Mouse (Mus musculus) heart, embryonic 12.5 days (tissue): ENCODE data around the gene Tmem8b. TPM values are rescaled to one million over a fixed set of nuclear protein-coding genes. Genes with fewer than 3 reads are reported as not detected.

Experiments
- ATAC-seq: fragments of 200-750 bp; cut with Nextera tagmentation; 2 replicates; pipeline ENCODE4 v1.8.0; 2017; ENCODE audit warnings: moderate TSS enrichment, moderate library complexity; ENCODE audit not compliant: insufficient number of reproducible peaks, low FRiP score
- H3K27ac ChIP-seq: fragments of 300-500 bp; sonication (generic); 2 replicates; pipeline ENCODE4 v1.5.1; 2016; ENCODE audit warnings: mild to moderate bottlenecking, moderate library complexity; ENCODE audit not compliant: poor library complexity, severe bottlenecking
- H3K27me3 ChIP-seq: fragments of 300-500 bp; sonication (generic); replicated peaks from 2 replicates; pipeline ENCODE4 v1.6.1; 2016; ENCODE audit warnings: mild to moderate bottlenecking, moderate library complexity
- H3K36me3 ChIP-seq: fragments of 300-500 bp; sonication (generic); 2 replicates; pipeline ENCODE4 v1.6.1; 2016; ENCODE audit warnings: mild to moderate bottlenecking, moderate library complexity
- H3K4me1 ChIP-seq: fragments of 300-500 bp; sonication (generic); replicated peaks from 2 replicates; pipeline ENCODE4 v1.6.1; 2016; ENCODE audit warnings: mild to moderate bottlenecking
- H3K4me2 ChIP-seq: fragments of 300-500 bp; sonication (generic); 2 replicates; pipeline ENCODE4 v1.6.1; 2016; ENCODE audit warnings: mild to moderate bottlenecking, moderate library complexity
- H3K4me3 ChIP-seq: fragments of 300-500 bp; sonication (generic); 2 replicates; pipeline ENCODE4 v1.5.1; 2016; ENCODE audit warnings: mild to moderate bottlenecking
- H3K9ac ChIP-seq: fragments of 300-500 bp; sonication (generic); 2 replicates; pipeline ENCODE4 v1.6.1; 2016; ENCODE audit warnings: mild to moderate bottlenecking, moderate library complexity
- H3K9me3 ChIP-seq: fragments of 300-500 bp; sonication (generic); replicated peaks from 2 replicates; pipeline ENCODE4 v1.6.1; 2016; ENCODE audit warnings: mild to moderate bottlenecking, moderate library complexity
- WGBS: fragments of 180-500 bp; shearing (Covaris S2); methylation state at CpG from one replicate; pipeline ENCODE4 v1.1.7; 2016; 5-methylcytosine and 5-hydroxymethylcytosine counted together
- polyA plus RNA-seq: library from polyadenylated mRNA; unstranded; fragments of >200 nt; fragmentation: Nextera tagmentation; extraction: Ambion mirVana; gene quantifications from 2 replicates; pipeline ENCODE4 v1.2.1, GENCODE M21; 2016

Tmem8b gene
- polyA plus RNA-seq: 5.1 and 5.6 TPM in 2 replicates

- peak; percentile 93 for ATAC-seq
- Histone ChIP-seq H3K4me1 (peaks cover 27% of the 10 kb centered on the region), H3K4me2 (peak within 1 kb of the TSS; percentile 76), H3K27ac (0 out of 2 replicates have a peak within 1 kb of the TSS, but pooled peaks have one; percentile 13), H3K4me3 (peak within 1 kb of the TSS; percentile 82), H3K9ac (peak within 1 kb of the TSS; percentile 86), H3K36me3 (no peaks in the 10 kb centered on the region), H3K27me3 (peaks cover 34% of the 10 kb centered on the region), H3K9me3 (no peaks in the 10 kb centered on the region)
- 2% methylated on average over 39 of the region's 41 CpGs for WGBS
These were observed at the start of gene Tmem8b, which contains the start of gene Fam221b for GRCm38 (mm10) chr4:43668782-43669427. Gene Tmem8b (plus strand): TSS chr4:43668971. Gene Fam221b (minus strand): TSS chr4:43669145.

- Histone ChIP-seq H3K4me2 (no peak overlapping the region), H3K9me3 (peaks cover 3% of the 10 kb centered on the region), H3K36me3 (no peaks in the 10 kb centered on the region), H3K27me3 (no peaks in the 10 kb centered on the region), H3K4me1 (no peaks in the 10 kb centered on the region), H3K9ac (no peak overlapping the region), H3K4me3 (no peak overlapping the region), H3K27ac (no peak overlapping the region)
- no peak for ATAC-seq
- 65% methylated on average over 4 of the region's 4 CpGs for WGBS
These were observed 48.5 kb upstream of the Tmem8b start for GRCm38 (mm10) chr4:43620146-43620778.

- ATAC-seq: no peak
- no peak overlapping the region for H3K27ac ChIP-seq
- no peaks in the 10 kb centered on the region for H3K36me3 ChIP-seq
- peaks cover 23% of the 10 kb centered on the region for H3K4me1 ChIP-seq
- 0 out of 2 replicates have a peak overlapping the region, but pooled peaks have one; percentile 2 for H3K4me3 ChIP-seq
- peak overlapping the region; percentile 41 for H3K4me2 ChIP-seq
- H3K27me3 ChIP-seq: peaks cover 10% of the 10 kb centered on the region
- H3K9me3 ChIP-seq: peaks cover 15% of the 10 kb centered on the region
- WGBS: 36% methylated on average over 20 of the region's 20 CpGs
- no peak overlapping the region for H3K9ac ChIP-seq
These were observed 39.5 kb upstream of the Tmem8b start for GRCm38 (mm10) chr4:43629106-43629817.

- Histone ChIP-seq H3K4me3 (no peak overlapping the region), H3K27me3 (peaks cover 10% of the 10 kb centered on the region), H3K27ac (no peak overlapping the region), H3K9me3 (peaks cover 13% of the 10 kb centered on the region), H3K9ac (no peak overlapping the region; the same call in 1 of the 2 replicates), H3K4me2 (peak overlapping the region; percentile 49), H3K36me3 (no peaks in the 10 kb centered on the region), H3K4me1 (peaks cover 28% of the 10 kb centered on the region)
- no peak for ATAC-seq
- WGBS: 5% methylated on average over 5 of the region's 5 CpGs
These were observed 38.7 kb upstream of the Tmem8b start for GRCm38 (mm10) chr4:43630030-43630581.

- Histone ChIP-seq H3K4me3 (peak overlapping the region; percentile 67; the same call in 1 of the 2 replicates), H3K9me3 (peaks cover 7% of the 10 kb centered on the region), H3K36me3 (no peaks in the 10 kb centered on the region), H3K27me3 (peaks cover 10% of the 10 kb centered on the region), H3K27ac (no peak overlapping the region), H3K4me1 (peaks cover 34% of the 10 kb centered on the region), H3K9ac (no peak overlapping the region), H3K4me2 (peak overlapping the region; percentile 93)
- no peak for ATAC-seq
- 29% methylated on average over 5 of the region's 5 CpGs for WGBS
These were observed 38.1 kb upstream of the Tmem8b start for GRCm38 (mm10) chr4:43630671-43631045.

GRCm38 (mm10) chr4:43631046-43631955 lies 37.5 kb upstream of the Tmem8b start, which contains the start of gene Npr2:
Gene Npr2 (plus strand): TSS chr4:43631935.
- Histone ChIP-seq H3K9ac (peak within 1 kb of the TSS; percentile 89), H3K4me3 (peak within 1 kb of the TSS; percentile 67), H3K9me3 (peaks cover 5% of the 10 kb centered on the region), H3K27ac (peak within 1 kb of the TSS; percentile 55; the same call in 1 of the 2 replicates), H3K36me3 (no peaks in the 10 kb centered on the region), H3K4me1 (peaks cover 38% of the 10 kb centered on the region), H3K27me3 (peaks cover 10% of the 10 kb centered on the region), H3K4me2 (peak within 1 kb of the TSS; percentile 93)
- ATAC-seq: peak; percentile 66
- 1% methylated on average over 61 of the region's 70 CpGs for WGBS

GRCm38 (mm10) chr4:43631956-43632920 lies 36.5 kb upstream of the Tmem8b start:
- Histone ChIP-seq H3K27ac (0 out of 2 replicates have a peak overlapping the region, but pooled peaks have one; percentile 55), H3K36me3 (no peaks in the 10 kb centered on the region), H3K9me3 (no peaks in the 10 kb centered on the region), H3K9ac (peak overlapping the region; percentile 89), H3K4me2 (peak overlapping the region; percentile 93), H3K27me3 (peaks cover 10% of the 10 kb centered on the region), H3K4me3 (peak overlapping the region; percentile 67), H3K4me1 (peaks cover 38% of the 10 kb centered on the region)
- peak; percentile 9; the same call in 1 of the 2 replicates for ATAC-seq
- 41% methylated on average over 42 of the region's 42 CpGs for WGBS

- Histone ChIP-seq H3K4me2 (no peak overlapping the region), H3K4me1 (peaks cover 38% of the 10 kb centered on the region), H3K36me3 (no peaks in the 10 kb centered on the region), H3K9me3 (no peaks in the 10 kb centered on the region), H3K4me3 (no peak overlapping the region), H3K27ac (no peak overlapping the region), H3K9ac (no peak overlapping the region), H3K27me3 (peaks cover 10% of the 10 kb centered on the region)
- 82% methylated on average over 8 of the region's 8 CpGs for WGBS
- ATAC-seq: no peak
These were observed 35.5 kb upstream of the Tmem8b start for GRCm38 (mm10) chr4:43633296-43633695.

- Histone ChIP-seq H3K9me3 (no peaks in the 10 kb centered on the region), H3K4me1 (peaks cover 38% of the 10 kb centered on the region), H3K9ac (no peak overlapping the region), H3K27me3 (peaks cover 10% of the 10 kb centered on the region), H3K36me3 (no peaks in the 10 kb centered on the region), H3K27ac (no peak overlapping the region), H3K4me3 (no peak overlapping the region), H3K4me2 (no peak overlapping the region)
- ATAC-seq: no peak
- 90% methylated on average over 2 of the region's 2 CpGs for WGBS
These were observed 35.0 kb upstream of the Tmem8b start for GRCm38 (mm10) chr4:43633736-43634135.
